Mouse (Mus musculus) cerebellum, adult 11 months (tissue): ENCODE results near the gene Cntnap3.
"Not testable (repeated sequence)": the region's sequence is repeated elsewhere in the genome, so short reads cannot be mapped to it uniquely, and the experiment has no call there.

Source experiments
- DNase-seq: peaks from one replicate; pipeline ENCODE4 v3.0.0; 2022

Cntnap3 gene

GRCm38 (mm10) chr13:64903585-64904208, at the start of gene Cntnap3:
Gene Cntnap3 (minus strand): TSS chr13:64903955.
- DNase-seq: no peak

- no peak for DNase-seq
Observed at GRCm38 (mm10) chr13:64917191-64917590, 13.4 kb upstream of the Cntnap3 start, which contains the start of gene Spata31. Gene Spata31 (plus strand): TSS chr13:64917406.

GRCm38 (mm10) chr13:64903132-64903531, 623 bp downstream of the Cntnap3 start:
- DNase-seq: no peak

GRCm38 (mm10) chr13:64865397-64865796, 38.4 kb downstream of the Cntnap3 start:
- no peak for DNase-seq

GRCm38 (mm10) chr13:64824856-64825255, 78.9 kb downstream of the Cntnap3 start:
- DNase-seq: not testable (repeated sequence)

GRCm38 (mm10) chr13:64745383-64745782, 158.4 kb downstream of the Cntnap3 start:
- no peak for DNase-seq

GRCm38 (mm10) chr13:64732244-64732643, 171.5 kb downstream of the Cntnap3 start:
- DNase-seq: no peak

GRCm38 (mm10) chr13:64716791-64717190, 187.0 kb downstream of the Cntnap3 start:
- no peak for DNase-seq

- no peak for DNase-seq
Observed at GRCm38 (mm10) chr13:64692463-64692862, 211.3 kb downstream of the Cntnap3 start.
